Mouse (Mus musculus) left cerebral cortex, adult 9 months (tissue): ENCODE results near the gene Tpp1.
A peak's percentile ranks its signal among the peaks of the same experiment; 100 is the strongest.
"Not testable (repeated sequence)": the region's sequence is repeated elsewhere in the genome, so short reads cannot be mapped to it uniquely, and the experiment has no call there.

ENCODE experiments used
- DNase-seq, 2 experiments: peaks; one replicate each; pipeline ENCODE4 v3.0.0; 2022; ENCODE audit warnings: low spot score in 2 of 2

Gene Tpp1

DNA sequence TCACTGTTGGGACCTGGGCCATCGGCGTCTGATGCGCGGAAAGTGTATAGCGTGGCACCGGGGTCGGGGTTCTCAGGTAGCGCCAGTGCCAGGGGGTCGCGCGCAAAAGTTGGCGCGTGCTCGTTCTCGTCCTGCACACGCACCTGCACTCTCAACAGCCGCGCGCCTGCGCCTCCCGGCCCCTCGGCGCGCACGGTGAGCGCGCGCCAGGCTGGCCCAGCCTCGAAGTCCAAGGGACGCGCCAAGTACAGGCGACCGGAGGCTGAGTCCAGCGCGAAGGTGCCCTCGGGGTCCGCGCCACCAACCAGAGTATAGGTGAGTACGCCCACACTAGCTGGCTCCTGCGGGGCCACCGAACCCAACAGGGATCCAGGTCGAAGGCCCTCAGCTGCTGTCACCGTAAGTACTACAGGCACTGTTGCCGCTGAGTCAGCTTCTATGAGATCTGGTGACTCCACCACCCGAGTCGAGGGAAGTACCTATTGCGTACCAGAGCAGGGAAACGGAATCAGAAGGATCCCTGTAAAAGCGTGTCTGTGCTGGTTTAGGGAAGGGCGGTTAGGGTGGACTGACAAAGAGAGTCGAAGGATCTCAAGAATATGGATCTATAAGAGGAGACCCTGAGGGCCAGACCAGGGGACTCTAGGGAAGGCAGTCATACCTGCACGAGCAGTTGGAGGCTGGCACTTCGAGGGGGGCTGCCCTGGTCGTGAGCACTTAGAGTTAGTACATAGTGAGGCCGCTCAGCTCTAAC lies 10.7 kb upstream of the Tpp1 start:
- no peak for DNase-seq

DNA sequence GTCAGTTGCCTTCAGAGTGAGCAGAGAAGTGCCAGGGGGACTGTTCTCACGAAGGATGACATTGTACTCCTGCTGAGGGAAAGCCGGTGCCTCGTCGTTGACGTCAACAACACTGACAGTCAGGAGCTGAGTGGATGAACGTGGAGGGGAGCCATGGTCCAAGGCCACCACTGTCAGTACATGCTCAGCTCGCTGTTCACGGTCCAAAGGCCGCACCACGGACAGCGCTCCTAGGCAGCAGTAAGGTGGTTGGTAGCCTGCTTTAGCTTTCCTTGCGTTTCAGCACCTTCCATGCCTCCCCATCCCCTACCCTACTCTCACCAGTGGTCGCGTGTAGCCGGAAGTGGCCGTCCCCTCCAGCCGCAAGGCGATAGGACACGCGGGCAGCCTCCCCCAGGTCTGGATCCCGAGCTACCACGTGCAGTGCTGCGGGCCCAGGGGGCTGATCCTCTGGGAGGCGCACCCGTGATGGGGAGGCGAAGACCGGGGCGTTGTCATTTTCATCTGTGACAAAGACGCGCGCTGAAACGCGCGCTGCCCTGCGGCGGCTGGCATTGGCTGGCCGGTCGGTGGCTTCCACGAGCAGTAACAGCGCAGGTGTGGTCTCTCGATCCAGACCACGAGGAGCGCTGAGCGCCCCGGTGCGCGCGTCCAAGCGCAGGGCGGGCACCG lies 9.9 kb upstream of the Tpp1 start:
- DNase-seq, result no peak

DNA sequence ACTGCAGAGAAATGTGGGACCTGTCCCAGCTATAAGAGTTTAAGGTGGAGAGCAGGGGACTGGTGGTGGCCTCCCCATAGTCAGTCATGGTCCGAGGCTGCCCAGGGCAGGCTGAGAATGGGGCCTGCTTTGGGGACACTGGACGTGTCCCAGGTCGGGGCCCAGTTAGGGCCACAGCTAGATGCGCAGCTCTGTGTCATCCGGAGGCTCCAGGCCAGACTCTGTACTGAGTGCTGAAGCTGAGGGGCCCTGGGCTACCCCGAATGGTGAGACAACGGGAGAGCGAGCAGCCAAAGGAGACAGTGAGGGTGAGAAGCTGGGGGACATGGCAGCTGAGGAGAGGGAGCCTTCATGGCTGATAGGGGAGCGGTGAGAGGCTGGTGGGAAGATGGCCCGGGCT lies 1.2 kb upstream of the Tpp1 start:
- no peak for DNase-seq

DNA sequence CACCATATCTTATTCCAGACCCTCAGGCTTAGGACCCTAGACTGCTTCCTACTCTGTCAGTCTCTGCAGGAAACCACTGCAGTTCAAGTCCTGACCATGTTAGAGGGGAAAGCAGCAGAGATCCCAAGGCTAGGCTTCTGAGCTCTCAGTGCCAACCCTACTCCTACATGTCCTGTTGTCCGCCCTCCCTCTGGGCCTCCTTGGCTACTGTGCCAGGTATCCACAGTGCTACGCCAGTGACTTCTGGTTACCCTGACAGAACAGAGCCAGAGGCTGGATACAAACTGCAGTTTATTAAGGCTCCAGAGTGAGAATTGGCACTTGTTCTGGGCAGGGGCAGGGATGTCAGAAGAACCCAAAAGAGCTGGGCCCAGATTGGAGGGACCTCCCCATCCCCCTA lies 681 bp upstream of the Tpp1 start:
- DNase-seq, result no peak

GRCm38 (mm10) chr7:105747776-105748175 lies 4.3 kb downstream of the Tpp1 start:
- no peak for DNase-seq

GRCm38 (mm10) chr7:105743926-105744590 lies 8.0 kb downstream of the Tpp1 start, which contains the start of gene Taf10:
Gene Taf10 (minus strand): TSS chr7:105744361.
- DNase-seq, result peak; percentile 69 to 88

DNA sequence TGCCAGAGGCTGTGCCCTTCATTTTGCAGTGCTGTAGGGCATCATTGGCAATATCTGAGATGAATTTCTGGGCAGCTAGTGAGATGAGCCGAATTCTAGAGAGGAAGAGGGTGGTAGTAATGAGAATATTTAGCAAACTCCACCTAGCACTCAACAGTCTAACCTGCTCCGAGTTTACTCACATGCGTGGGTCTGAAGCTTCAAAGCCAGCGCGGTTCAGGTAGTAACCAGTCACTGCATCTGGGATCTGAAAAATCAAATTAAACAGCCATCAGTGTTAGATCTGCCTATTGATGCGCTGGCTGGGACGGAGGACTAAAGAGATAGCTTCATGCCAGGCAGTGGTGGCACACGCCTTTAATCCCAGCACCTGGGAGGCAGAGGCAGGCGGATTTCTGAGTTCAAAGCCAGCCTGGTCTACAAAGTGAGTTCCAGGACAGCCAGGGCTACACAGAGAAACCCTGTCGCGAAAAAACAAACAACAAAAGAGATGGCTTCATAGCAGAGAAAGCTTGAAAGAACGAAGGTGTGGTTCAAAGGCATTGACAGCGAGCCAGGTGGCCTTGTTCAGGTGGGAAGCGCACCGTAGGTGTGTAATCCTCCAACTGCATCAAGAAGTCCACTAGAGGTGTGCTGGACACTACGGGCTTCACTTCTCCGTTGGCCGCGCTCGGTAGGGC lies 8.6 kb downstream of the Tpp1 start:
- DNase-seq, result not testable (repeated sequence)

DNA sequence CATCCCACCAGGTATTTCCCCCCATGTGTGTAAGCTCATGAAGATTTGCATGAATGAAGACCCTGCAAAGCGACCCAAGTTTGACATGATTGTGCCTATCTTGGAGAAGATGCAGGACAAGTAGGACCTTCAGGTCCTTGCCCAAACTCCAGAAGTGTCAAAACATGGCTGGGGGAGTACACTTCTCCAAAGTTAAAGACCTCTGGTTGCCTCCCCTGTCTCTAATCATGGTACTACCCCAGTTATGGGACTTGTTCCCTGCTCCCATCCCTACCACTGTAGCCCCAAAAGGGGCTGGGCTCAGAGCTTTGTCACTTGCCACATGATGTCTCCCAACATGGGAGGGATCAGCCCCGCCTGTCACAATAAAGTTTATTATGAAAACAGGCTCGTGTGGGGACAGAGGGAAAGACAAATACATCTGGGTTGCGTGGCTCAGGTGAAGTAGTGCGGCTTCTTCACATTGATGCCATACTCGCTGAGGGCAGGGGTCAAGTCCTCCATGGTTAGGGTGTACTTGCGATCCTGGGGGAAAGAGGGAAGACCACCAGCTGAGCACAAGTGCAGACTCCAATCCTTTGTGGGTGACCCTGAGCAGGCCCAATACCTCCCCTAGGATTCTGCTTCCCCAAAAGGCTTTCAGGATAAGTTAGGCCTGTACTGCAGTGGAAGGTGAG lies 9.4 kb downstream of the Tpp1 start:
- DNase-seq, result not testable (repeated sequence)

GRCm38 (mm10) chr7:105741978-105742377 lies 10.1 kb downstream of the Tpp1 start:
- DNase-seq, result no peak

DNA sequence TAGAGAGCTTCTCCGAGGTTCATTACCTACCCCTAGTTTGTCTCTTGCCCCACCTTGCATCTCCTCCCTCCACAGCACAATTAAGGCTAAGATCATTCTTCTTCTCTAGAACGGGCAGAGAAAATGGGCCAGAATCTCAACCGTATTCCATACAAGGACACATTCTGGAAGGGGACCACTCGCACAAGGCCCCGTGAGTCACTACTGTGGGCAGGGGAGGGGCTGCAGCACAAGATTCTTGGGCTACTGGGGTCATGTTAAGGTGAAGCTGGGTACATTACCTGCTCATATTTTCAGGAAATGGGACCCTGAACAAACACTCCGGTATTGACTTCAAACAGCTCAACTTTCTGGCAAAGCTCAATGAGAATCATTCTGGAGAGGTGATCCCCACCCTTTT lies 11.2 kb downstream of the Tpp1 start:
- DNase-seq, result no peak

DNA sequence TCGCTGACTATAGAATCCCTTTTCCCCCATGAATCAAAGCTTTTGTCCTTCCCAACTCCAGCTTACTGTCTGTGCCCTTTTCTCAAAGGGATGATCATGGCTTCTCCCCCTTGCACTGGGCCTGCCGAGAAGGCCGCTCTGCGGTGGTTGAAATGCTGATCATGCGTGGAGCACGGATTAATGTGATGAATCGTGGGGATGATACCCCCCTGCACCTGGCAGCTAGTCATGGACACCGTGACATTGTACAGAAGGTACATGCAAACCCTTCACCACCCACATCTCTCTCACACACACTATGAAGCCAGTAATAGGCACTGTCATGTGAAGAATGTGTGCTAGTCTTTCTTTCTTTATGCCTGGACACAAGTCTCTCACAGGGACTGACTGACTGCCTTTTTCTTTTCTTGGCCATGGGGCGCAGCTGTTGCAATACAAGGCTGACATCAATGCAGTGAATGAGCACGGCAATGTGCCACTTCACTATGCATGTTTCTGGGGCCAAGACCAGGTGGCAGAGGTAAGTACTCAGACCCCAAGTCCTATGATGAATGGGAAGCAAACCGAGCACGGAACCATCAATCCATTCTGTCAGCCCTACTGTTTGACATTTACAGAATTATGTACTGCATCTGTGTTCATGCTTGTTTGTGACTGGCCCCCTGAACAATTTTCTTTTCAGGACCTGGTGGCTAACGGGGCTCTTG lies 11.8 kb downstream of the Tpp1 start:
- DNase-seq, result no peak

DNA sequence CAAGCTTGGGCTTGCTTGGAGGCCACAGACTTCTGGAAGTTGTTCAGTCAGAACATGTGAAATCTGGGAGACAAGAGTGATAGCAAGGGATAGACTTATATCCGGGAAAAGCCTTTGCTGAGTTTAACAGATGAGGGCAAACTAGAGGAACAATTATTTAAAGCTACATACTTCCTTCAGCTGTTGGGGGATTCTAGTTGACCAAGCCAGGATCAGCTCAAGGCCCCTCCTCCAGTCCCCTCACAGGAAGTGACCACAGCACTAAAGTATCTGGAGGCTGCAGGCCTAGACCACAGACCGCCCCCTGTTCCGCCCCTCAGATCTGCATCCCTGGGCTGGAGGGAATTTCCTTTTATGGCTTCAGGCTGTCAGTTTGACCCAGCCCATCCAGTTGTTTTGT lies 13.1 kb downstream of the Tpp1 start:
- DNase-seq, result no peak

DNA sequence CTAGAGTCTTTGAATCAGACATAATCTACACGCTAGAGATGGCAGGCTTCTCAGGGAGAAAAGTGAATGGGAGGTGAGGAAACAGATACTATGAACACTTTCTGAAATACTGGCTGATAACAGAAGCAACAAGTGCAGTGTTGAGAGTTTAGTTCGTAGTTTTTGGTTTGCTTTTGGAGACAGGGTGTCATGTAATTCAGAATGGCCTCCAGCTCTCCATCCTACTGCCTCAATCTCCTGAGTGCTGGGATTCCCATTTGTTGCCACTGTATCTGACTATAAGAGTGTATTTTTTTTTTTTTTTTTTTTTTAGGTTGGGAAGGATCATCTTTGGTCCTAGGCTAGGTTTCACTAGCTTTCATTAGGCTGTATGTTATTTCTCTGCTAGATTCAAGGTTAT lies 13.7 kb downstream of the Tpp1 start:
- no peak for DNase-seq

- no peak for DNase-seq
These were observed 14.4 kb downstream of the Tpp1 start for GRCm38 (mm10) chr7:105737648-105738047.

DNA sequence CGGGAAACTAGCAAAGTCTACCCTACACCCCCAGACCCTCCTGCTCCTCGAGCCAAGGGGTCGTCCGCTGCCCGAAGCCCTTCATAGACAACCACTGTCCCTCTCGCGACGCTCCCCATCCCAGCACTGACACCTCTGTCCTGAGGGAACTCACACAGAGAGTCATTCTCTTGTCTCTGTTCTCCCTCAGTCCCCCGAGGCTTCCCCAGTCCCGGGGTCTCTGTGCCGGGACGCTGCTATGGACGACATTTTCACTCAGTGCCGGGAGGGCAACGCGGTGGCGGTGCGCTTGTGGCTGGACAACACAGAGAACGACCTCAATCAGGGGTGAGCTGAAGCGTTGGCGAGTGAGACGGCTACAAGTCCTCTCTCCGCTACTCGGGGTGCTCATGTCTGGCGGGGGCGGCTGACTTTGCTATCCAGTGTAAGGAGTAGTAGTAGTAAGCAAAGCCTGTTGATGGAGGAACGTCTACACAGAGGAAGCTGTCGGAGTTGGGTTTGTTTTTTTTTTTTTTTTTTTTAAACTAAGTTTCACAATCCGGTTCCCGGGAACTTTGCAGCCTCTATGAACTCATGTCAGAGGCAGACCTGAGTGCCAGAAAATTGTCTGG lies 15.0 kb downstream of the Tpp1 start, which contains the start of gene Rrp8:
TSS of gene Rrp8 (minus strand) at position 475 of the 611 bp plus-strand sequence.
- peak in 1 of 2 experiments; percentile 43 for DNase-seq

GRCm38 (mm10) chr7:105736264-105736901 lies 15.7 kb downstream of the Tpp1 start, which contains the start of gene Ilk:
Gene Ilk (plus strand): TSS chr7:105736592.
- DNase-seq, result peak; percentile 71 to 94

GRCm38 (mm10) chr7:105735464-105735863 lies 16.6 kb downstream of the Tpp1 start:
- not testable (repeated sequence) for DNase-seq

DNA sequence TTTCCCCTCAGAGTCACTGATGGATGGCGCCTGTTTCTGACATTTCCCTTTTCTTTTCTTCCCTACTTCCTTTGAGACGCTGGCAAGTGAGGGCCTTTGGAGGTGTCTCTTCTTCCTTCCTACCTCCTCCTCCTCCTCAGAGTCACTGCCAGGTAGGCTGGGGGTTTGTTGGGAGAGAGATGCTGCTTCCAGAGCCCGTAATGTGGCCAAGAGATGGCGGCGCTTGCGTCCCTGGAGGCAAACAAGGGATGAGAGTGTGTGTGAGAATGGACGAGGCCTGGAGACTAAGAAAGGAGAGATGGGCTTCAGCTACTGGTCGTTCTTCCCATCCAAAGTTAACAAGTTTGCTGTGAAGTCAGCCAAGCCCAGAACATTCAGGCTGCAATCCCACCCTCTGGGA lies 17.2 kb downstream of the Tpp1 start:
- no peak for DNase-seq

DNA sequence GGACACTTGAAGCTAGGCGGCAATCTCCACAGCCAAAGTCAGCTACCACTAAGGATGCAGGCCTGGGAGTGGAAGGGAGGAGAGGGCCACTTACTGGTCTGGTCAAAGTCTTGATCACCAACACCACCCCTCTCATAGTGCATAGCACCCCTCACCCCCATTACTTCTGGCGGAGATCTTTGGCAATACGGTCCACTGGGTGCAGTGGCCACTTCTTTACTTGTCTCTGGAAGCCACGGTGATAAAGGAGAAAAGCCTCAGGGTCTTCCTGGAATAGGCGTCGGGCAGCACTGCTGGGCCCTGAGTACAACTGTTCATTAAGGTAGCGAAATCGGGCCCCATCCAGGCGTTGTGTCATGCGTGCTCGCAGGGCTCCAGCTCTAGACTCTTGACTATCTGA lies 18.2 kb downstream of the Tpp1 start:
- DNase-seq, result no peak
